Mouse (Mus musculus) neural tube, embryonic 11.5 days (tissue): ENCODE measurements around the gene Trpm7. TPM values are rescaled to one million over a fixed set of nuclear protein-coding genes. Genes with fewer than 3 reads are reported as not detected.

ENCODE experiments used
- ATAC-seq: fragments of 200-750 bp; cut with Nextera tagmentation; 2 replicates; pipeline ENCODE4 v1.8.0; 2017; ENCODE audit warnings: moderate number of reproducible peaks, mild to moderate bottlenecking, moderate TSS enrichment, moderate library complexity; ENCODE audit not compliant: insufficient read depth, low FRiP score, low TSS enrichment
- DNase-seq: peaks from one replicate; pipeline ENCODE4 v3.0.0-alpha.2; 2015; ENCODE audit warnings: low spot score
- H3K27ac ChIP-seq: fragments of 300-500 bp; sonication (generic); 2 replicates; pipeline ENCODE4 v1.5.1; 2014; ENCODE audit warnings: low read depth, mild to moderate bottlenecking, low read length
- H3K27me3 ChIP-seq: fragments of 300-500 bp; sonication (generic); 2 replicates; pipeline ENCODE4 v1.6.1; 2014; ENCODE audit warnings: mild to moderate bottlenecking, low read length, mixed read lengths; ENCODE audit not compliant: control insufficient read depth, insufficient read depth
- H3K36me3 ChIP-seq: fragments of 300-500 bp; sonication (generic); 2 replicates; pipeline ENCODE4 v1.6.1; 2014; ENCODE audit warnings: mild to moderate bottlenecking, low read length, moderate library complexity, mixed read lengths; ENCODE audit not compliant: control insufficient read depth, insufficient read depth
- H3K4me1 ChIP-seq: fragments of 300-500 bp; sonication (generic); 2 replicates; pipeline ENCODE4 v1.6.1; 2014; ENCODE audit warnings: low read length, mixed read lengths; ENCODE audit not compliant: control insufficient read depth, insufficient read depth
- H3K4me2 ChIP-seq: fragments of 300-500 bp; sonication (generic); 2 replicates; pipeline ENCODE4 v1.6.1; 2014; ENCODE audit warnings: low read depth, mild to moderate bottlenecking, moderate library complexity
- H3K4me3 ChIP-seq: fragments of 300-500 bp; sonication (generic); 2 replicates; pipeline ENCODE4 v1.5.1; 2014; ENCODE audit warnings: low read depth, low read length
- H3K9ac ChIP-seq: fragments of 300-500 bp; sonication (generic); 2 replicates; pipeline ENCODE4 v1.6.1; 2014; ENCODE audit warnings: mild to moderate bottlenecking, low read length
- H3K9me3 ChIP-seq: fragments of 300-500 bp; sonication (generic); 2 replicates; pipeline ENCODE4 v1.6.1; 2016; ENCODE audit warnings: low read length; ENCODE audit not compliant: control insufficient read depth
- WGBS: fragments of 180-500 bp; shearing (Covaris S2); extraction: QIAGEN DNeasy Blood & Tissue Kit; methylation state at CpG from one replicate; pipeline ENCODE4 v1.1.7; 2014; 5-methylcytosine and 5-hydroxymethylcytosine counted together
- polyA plus RNA-seq: library from polyadenylated mRNA; unstranded; fragments of >200 nt; fragmentation: Nextera tagmentation; extraction: Ambion mirVana; gene quantifications from 2 replicates; pipeline ENCODE4 v1.2.1, GENCODE M21; 2014

Gene Trpm7
- polyA plus RNA-seq, 1 experiment from 2014 or later: 36.4 TPM

DNA sequence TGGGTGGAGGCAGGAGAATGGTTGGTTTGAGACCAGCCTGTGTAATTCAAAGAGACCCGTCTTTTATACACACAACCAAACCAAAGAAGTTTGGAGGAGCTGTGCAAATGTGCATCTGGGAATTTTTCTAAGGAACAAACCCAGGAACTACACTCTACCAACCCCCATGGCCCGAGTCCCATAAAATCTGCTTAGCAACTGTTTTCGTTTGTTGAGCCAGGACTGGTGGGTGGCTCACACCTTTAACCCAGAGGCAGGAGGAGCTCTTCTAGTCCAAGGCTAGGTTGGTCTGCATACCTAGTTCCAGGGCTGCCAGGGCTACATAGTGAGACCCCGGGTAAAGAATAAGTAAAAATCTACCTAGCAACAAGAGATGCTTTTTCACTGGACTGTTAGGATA, 100.1 kb downstream of the Trpm7 start:
- Histone ChIP-seq H3K4me3 (no peak overlapping the region), H3K4me1 (no peaks in the 10 kb centered on the region), H3K9ac (no peak overlapping the region), H3K4me2 (no peak overlapping the region), H3K27ac (no peak overlapping the region), H3K9me3 (no peaks in the 10 kb centered on the region), H3K36me3 (no peaks in the 10 kb centered on the region), H3K27me3 (no peaks in the 10 kb centered on the region)
- WGBS: 69% methylated on average over 4 of the region's 4 CpGs
- DNase-seq (no peak), ATAC-seq (no peak)

DNA sequence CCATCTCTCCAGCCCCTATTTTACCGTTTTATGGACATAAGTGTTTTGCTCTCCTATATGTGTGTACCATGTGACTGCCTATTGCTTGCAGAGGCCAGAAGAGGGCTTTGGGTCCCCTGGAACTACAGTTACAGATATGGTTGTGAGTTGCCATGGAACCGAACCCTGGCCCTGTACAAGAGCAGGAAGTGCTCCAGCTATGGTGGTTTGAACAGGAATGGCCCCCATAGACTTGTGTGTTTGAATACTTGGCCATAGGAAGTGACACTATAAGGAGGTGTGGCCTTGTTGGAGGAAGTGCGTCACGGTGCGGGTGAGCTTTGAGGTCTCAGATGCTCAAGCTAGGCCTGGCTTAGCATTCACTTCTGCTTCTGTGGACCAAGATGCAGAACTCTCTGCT, 103.8 kb downstream of the Trpm7 start:
- no peaks in the 10 kb centered on the region for H3K9me3 ChIP-seq
- H3K4me2 ChIP-seq: no peak overlapping the region
- whole genome bisulfite sequencing: 93% methylated on average over 5 of the region's 5 CpGs
- no peaks in the 10 kb centered on the region for H3K4me1 ChIP-seq
- H3K36me3 ChIP-seq: no peaks in the 10 kb centered on the region
- ATAC-seq (no peak), DNase-seq (no peak)
- no peak overlapping the region for H3K4me3 ChIP-seq
- H3K27me3 ChIP-seq: no peaks in the 10 kb centered on the region
- no peak overlapping the region for H3K27ac ChIP-seq
- no peak overlapping the region for H3K9ac ChIP-seq

DNA sequence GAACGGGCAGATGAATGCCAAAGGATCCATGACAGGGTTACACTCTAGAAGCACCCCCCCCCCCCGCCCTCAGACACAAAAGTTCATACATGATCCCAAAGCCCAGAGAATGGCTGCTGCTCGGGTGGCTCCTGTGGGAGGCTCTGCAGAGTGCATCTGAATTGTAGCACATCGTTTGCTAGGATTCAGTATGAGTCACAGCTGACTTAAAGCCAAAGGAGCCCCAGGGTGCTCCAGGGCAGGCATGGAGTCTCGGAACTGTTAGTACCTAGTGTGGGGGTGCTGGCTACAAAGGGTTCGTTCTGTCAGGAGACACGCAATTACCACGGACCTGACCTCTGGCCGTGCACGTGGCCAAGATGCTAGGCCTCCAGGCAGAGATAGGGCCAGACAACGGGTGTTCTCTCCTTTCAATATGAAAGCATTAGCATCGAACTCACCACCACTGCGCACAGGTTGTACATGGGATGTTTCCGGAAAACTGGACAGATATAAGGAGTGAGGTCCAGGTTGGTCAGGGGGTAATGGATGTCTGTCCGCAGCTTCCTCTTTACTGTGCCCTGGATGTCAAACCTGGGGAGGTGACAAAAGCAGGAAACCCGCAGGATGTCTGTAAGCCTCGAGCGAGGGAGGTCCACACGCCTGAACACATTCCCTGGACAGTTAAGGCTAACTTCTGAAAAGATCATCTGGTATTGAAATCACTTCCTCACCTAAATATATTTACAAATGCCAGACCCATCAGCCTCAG, 106.4 kb downstream of the Trpm7 start:
- H3K4me1 ChIP-seq: no peaks in the 10 kb centered on the region
- ATAC-seq: no peak
- no peaks in the 10 kb centered on the region for H3K27me3 ChIP-seq
- 77% methylated on average over 19 of the region's 19 CpGs for WGBS
- no peak overlapping the region for H3K9ac ChIP-seq
- H3K4me2 ChIP-seq: no peak overlapping the region
- DNase-seq: no peak
- H3K9me3 ChIP-seq: no peaks in the 10 kb centered on the region
- H3K36me3 ChIP-seq: no peaks in the 10 kb centered on the region
- H3K4me3 ChIP-seq: no peak overlapping the region
- no peak overlapping the region for H3K27ac ChIP-seq

DNA sequence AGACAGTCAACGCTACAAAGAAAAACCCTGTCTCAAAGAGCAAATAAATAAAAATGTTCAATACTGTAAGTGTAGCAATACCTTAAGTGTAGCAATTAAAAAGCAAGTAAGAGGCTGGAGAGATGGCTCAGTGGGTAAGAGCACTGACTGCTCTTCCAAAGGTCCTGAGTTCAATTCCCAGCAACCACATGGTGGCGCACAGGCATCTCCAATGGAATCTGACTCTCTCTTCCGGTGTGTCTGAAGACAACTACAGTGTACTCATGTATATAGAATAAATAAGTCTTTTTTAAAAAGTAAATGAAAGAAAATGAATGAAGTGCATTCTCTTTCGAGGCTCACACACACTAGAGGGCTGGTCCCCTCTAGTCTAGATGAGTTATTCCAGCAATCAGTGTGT, 107.8 kb downstream of the Trpm7 start:
- 85% methylated on average over 4 of the region's 4 CpGs for WGBS
- Histone ChIP-seq H3K9me3 (no peaks in the 10 kb centered on the region), H3K9ac (no peak overlapping the region), H3K27me3 (no peaks in the 10 kb centered on the region), H3K36me3 (no peaks in the 10 kb centered on the region), H3K4me2 (no peak overlapping the region), H3K4me1 (no peaks in the 10 kb centered on the region), H3K27ac (no peak overlapping the region), H3K4me3 (no peak overlapping the region)
- ATAC-seq (no peak), DNase-seq (no peak)

DNA sequence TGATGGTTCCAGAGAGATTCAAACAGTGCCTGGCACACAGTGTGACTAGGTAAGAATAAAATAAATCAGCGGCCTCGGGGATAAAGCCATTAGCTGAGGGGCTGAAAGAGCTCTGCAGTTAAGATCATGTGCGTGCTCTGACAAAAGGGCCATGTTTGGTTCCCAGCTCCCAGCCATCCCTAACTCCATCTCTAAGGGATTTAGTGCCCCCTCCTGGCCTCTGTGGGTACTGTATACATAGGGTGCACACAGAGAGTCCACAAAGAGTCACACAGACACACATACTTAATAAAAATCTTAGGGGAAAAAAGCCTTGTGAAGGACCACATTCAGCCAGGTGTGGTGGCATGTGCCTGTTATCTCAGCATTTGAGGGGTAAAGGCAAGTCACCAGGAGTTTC, 108.4 kb downstream of the Trpm7 start:
- ATAC-seq (no peak), DNase-seq (no peak)
- Histone ChIP-seq H3K9me3 (no peaks in the 10 kb centered on the region), H3K27ac (no peak overlapping the region), H3K36me3 (peaks cover under 1% of the 10 kb centered on the region), H3K9ac (no peak overlapping the region), H3K4me2 (no peak overlapping the region), H3K4me1 (no peaks in the 10 kb centered on the region), H3K4me3 (no peak overlapping the region), H3K27me3 (no peaks in the 10 kb centered on the region)
- WGBS: 94% methylated on average over 3 of the region's 3 CpGs

DNA sequence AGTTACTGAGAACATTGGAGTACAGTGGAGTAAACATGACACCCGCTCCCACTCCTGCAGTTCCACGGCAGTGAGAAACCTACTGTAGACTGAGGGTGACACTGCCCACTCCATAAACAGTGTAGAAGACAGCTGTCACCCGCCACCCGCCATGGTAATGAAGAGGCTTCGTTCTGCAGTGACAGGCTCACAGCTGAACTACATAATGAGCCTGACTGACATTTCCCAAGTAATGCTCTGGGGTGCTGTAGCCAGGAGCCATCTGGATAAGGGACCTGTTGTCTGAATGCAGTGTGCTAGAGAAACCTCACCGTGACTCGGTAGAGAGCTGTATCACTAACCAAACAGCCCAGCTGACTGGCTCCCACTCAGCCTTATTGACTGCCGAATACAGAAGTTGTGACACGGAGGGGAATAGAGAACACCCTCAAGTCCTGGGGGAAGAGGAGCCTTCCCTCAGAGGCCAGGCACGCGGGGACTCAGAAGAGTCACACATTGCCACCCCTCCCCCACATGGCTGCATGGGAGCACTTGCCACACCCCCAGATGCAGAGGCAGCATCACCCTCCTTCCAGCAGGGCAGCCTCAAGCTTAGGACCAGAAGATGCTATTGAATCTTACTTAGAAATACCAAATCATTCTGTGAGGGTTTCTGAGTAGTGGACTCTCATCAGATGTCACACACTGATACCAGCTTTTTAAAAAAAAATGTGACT, 110.0 kb downstream of the Trpm7 start:
- DNase-seq (no peak), ATAC-seq (peak; percentile 61)
- 47% methylated on average over 11 of the region's 11 CpGs for WGBS
- H3K27me3 ChIP-seq: no peaks in the 10 kb centered on the region
- no peak overlapping the region for H3K4me2 ChIP-seq
- H3K9ac ChIP-seq: no peak overlapping the region
- no peak overlapping the region for H3K27ac ChIP-seq
- peaks cover 9% of the 10 kb centered on the region for H3K36me3 ChIP-seq
- no peaks in the 10 kb centered on the region for H3K9me3 ChIP-seq
- H3K4me3 ChIP-seq: no peak overlapping the region
- no peaks in the 10 kb centered on the region for H3K4me1 ChIP-seq

DNA sequence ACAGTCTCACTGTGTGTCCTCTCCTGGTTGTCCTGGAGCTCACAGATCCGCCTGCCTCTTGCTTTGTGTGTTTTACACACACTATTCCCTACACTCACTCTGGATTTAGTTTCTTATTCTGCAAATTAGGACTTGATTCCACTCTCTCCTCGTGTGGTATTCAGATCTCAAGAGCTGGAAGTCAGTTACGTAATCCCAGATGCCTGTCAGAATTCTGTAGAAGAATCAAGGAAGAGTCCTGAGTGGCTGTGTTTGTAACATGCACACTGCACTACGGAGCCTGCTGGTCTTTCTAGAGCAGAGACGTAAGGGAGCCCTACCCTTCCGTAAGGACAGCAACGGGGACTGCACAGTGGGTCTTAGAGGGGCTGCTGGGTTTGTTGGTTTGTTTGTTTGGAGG, 116.7 kb downstream of the Trpm7 start:
- Histone ChIP-seq H3K9ac (no peak overlapping the region), H3K4me3 (no peak overlapping the region), H3K4me1 (no peaks in the 10 kb centered on the region), H3K36me3 (peaks cover 20% of the 10 kb centered on the region), H3K9me3 (no peaks in the 10 kb centered on the region), H3K27ac (no peak overlapping the region), H3K4me2 (no peak overlapping the region), H3K27me3 (no peaks in the 10 kb centered on the region)
- ATAC-seq (no peak), DNase-seq (no peak)
- 95% methylated on average over 7 of the region's 7 CpGs for WGBS

DNA sequence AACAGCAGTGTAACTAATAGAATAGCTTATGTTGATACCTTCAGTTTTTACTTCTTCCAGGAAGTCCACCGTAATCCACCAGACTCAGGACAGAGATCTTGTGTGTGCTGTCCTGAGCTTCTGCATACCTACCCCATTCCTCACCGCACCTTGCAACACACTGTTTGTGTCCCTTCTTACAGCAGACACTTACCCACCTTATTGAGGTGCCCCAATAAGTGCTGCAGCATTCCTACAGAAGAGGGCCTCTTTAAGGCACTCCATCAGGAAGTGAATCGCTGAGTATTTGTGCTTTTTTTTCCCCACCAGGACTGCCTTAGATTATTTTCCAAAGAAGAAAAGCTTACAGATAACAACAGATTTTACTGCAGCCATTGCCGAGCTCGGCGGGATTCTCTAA, 120.4 kb downstream of the Trpm7 start:
- H3K9ac ChIP-seq: no peak overlapping the region
- H3K4me1 ChIP-seq: no peaks in the 10 kb centered on the region
- no peaks in the 10 kb centered on the region for H3K27me3 ChIP-seq
- DNase-seq (no peak), ATAC-seq (no peak)
- H3K9me3 ChIP-seq: no peaks in the 10 kb centered on the region
- WGBS: 98% methylated on average over 6 of the region's 6 CpGs
- H3K36me3 ChIP-seq: peaks cover 15% of the 10 kb centered on the region
- H3K4me2 ChIP-seq: no peak overlapping the region
- no peak overlapping the region for H3K27ac ChIP-seq
- no peak overlapping the region for H3K4me3 ChIP-seq

DNA sequence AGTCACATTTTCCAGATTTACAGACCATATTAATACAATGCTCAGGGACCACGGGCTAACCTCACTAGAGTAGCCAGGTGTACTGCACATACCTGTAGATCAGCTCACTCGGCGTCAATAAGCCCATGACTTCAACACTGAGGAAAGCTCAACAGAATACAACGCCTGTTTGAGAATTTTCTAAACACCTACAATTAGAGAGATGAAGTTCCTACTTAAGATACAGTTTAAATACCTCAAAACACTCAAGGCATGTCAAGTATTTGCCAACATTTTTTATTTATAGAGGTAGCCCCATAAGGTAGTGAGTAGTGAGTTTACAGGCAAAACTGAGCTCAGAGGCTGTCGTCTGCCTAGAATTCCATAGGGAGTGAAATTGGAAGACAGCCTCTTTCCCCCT, 132.6 kb downstream of the Trpm7 start:
- DNase-seq (no peak), ATAC-seq (no peak)
- no peaks in the 10 kb centered on the region for H3K4me1 ChIP-seq
- 90% methylated on average over 5 of the region's 5 CpGs for WGBS
- H3K4me2 ChIP-seq: no peak overlapping the region
- no peak overlapping the region for H3K27ac ChIP-seq
- no peak overlapping the region for H3K9ac ChIP-seq
- H3K4me3 ChIP-seq: no peak overlapping the region
- peaks cover 11% of the 10 kb centered on the region for H3K36me3 ChIP-seq
- no peaks in the 10 kb centered on the region for H3K27me3 ChIP-seq
- no peaks in the 10 kb centered on the region for H3K9me3 ChIP-seq
